In the genomic region with DNA sequence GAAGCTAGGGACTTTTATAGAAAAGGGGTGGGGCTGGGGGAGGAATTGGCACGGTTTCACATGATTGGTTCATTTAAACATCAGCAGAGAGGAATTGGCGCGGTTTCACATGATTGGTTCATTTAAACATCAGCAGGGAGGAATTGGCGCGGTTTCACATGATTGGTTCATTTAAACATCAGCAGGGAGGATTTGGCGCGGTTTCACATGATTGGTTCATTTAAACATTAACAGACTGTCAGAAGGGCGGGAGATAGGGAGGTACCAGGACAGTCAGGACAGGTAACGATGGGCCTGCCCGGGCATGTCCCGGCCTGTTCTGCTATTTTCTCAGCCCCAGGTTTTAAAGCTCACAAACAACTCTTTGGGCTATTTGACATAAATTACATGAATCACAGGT, we compare ENCODE assay signal across 5 mouse cellular contexts.
DNase-seq lines count a peak whose midpoint lies in the region.
"Not testable (repeated sequence)": the region's sequence is repeated elsewhere in the genome, so short reads cannot be mapped to it uniquely, and the experiment has no call there.

No protein-coding gene starts in this region.

- intact Hi-C loops in left cerebral cortex, postnatal 10 days (cut with DNase I) = not testable (repeated sequence)

- peak; percentile 8 to 10 for DNase-seq in cerebellum, postnatal 10 days
- peak; percentile 12 for DNase-seq in kidney, adult 18-20 months
- DNase-seq in kidney, adult 9 months = peak; percentile 59
- DNase-seq in kidney, postnatal 25 days = peak; percentile 43 to 50
- peak; percentile 0 to 32 for DNase-seq in left cerebral cortex, postnatal 10 days (ENCODE audit: extremely low spot score in 1 of 2, low spot score in 2 of 2)

Comparison
In these comparisons a context has a peak if more than half of its experiments do, and no peak if none do; other contexts are left out.
1. Peak in every context shown above with its lines: DNase-seq.
2. DNase-seq: peak in every context shown above with its lines; median percentile 59 in kidney, adult 9 months; 46 in kidney, postnatal 25 days; 16 in left cerebral cortex, postnatal 10 days; 12 in kidney, adult 18-20 months; 9 in cerebellum, postnatal 10 days.